Mouse (Mus musculus) C2C12 (cell line): ENCODE measurements at regions not wholly inside any gene's neighbourhood (a gene's known extent, or its start where the extent isn't known, plus 50 kb on each side); places are given as distances from the start of the nearest gene placed in this dataset.
A peak's percentile ranks its signal among the peaks of the same experiment; 100 is the strongest.

Experiments
- H3K27me3 ChIP-seq: one replicate; pipeline ENCODE4 v1.6.1; 2011; ENCODE audit not compliant: control insufficient read depth, insufficient read depth, insufficient read length
- H3K36me3 ChIP-seq: one replicate; pipeline ENCODE4 v1.6.1; 2011; ENCODE audit not compliant: control insufficient read depth, insufficient read depth
- H3K4me3 ChIP-seq: one replicate; pipeline ENCODE4 v1.5.1; 2011; ENCODE audit warnings: mild to moderate bottlenecking, control low read depth; ENCODE audit not compliant: poor library complexity, insufficient read depth, severe bottlenecking
- H3K79me2 ChIP-seq: one replicate; pipeline ENCODE4 v1.6.1; 2011; ENCODE audit not compliant: control insufficient read depth, insufficient read depth
- H3K79me3 ChIP-seq: one replicate; pipeline ENCODE4 v1.6.1; 2011; ENCODE audit warnings: low read depth, control low read depth
- H3ac ChIP-seq: one replicate; pipeline ENCODE3; 2011; ENCODE audit warnings: low read depth; ENCODE audit not compliant: control insufficient read depth, insufficient read length
- CEBPB ChIP-seq: IDR thresholded peaks from one replicate; pipeline ENCODE4 v1.6.1; 2011; ENCODE audit warnings: low read depth, mild to moderate bottlenecking, control low read depth, moderate library complexity
- CTCF ChIP-seq: IDR thresholded peaks from one replicate; pipeline ENCODE4 v1.5.1; 2011; ENCODE audit not compliant: control insufficient read depth, insufficient read depth, insufficient read length
- FOSL1 ChIP-seq: IDR thresholded peaks from one replicate; pipeline ENCODE4 v1.8.0; 2011; ENCODE audit warnings: mild to moderate bottlenecking, low read length; ENCODE audit not compliant: poor library complexity, insufficient read depth, severe bottlenecking
- MAX ChIP-seq: IDR thresholded peaks from one replicate; pipeline ENCODE4 v1.6.1; 2011; ENCODE audit warnings: mild to moderate bottlenecking, control low read depth
- MYOD1 ChIP-seq: IDR thresholded peaks from one replicate; pipeline ENCODE4 v1.6.1; 2011; ENCODE audit warnings: low read depth; ENCODE audit not compliant: control insufficient read depth, insufficient read length
- MYOG ChIP-seq: IDR thresholded peaks from one replicate; pipeline ENCODE4 v1.6.1; 2011; ENCODE audit not compliant: control insufficient read depth, insufficient read length; ENCODE audit errors: extremely low read depth
- USF1 ChIP-seq: IDR thresholded peaks from one replicate; pipeline ENCODE4 v1.6.1; 2011; ENCODE audit warnings: low read depth, mild to moderate bottlenecking, control low read depth, moderate library complexity

DNA sequence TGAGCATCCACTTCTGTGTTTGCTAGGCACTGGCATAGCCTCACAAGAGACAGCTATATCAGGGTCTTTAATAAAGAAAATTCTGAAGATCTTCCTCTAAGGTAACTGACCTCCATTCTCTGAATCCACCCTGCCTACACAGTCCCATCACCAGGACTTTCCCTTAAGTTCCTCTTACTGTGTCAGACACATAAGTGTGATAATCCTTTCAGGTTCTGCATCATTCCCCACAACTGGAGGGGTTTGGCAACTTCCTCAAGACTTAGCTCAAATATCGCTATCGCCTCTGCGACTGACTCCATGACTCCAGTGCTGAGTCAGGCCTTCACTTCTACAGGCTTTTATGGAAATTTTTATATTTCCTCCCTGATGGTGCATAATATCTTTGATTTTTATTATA lies 111.0 kb upstream of the 9330182O14Rik start:
- no peak for TF ChIP-seq MYOD1
- TF ChIP-seq CEBPB, result no peak
- no peak for TF ChIP-seq FOSL1
- TF ChIP-seq USF1, result no peak
- no peak for TF ChIP-seq MAX
- TF ChIP-seq MYOG, result no peak
- no peak for TF ChIP-seq CTCF
- H3K79me3 ChIP-seq, result no peaks in the 10 kb centered on the region
- H3K4me3 ChIP-seq, result no peak overlapping the region
- H3ac ChIP-seq, result no peak overlapping the region
- H3K79me2 ChIP-seq, result no peaks in the 10 kb centered on the region
- no peaks in the 10 kb centered on the region for H3K27me3 ChIP-seq
- H3K36me3 ChIP-seq, result no peaks in the 10 kb centered on the region

DNA sequence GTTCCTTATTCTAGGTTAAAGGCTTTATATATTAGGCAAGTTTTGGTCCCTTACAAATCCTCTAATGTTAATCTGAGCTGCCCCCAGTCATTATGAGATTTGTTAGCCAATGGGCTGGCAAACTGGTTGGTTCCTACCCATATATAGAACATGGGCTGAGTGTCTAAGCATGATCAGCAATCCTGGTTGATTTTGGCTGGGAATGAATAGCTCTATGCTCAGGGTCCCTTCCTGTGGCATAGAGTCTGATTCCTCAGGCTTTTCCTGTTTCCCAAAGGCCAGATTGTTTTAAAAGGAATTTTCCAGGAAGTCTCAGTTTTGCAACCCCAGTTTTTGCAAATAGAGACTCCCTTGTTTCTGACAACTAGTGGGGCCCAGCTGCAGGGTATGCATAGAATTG lies 102.1 kb upstream of the 9330182O14Rik start:
- Histone ChIP-seq H3K27me3 (peaks cover 4% of the 10 kb centered on the region), H3K79me3 (no peaks in the 10 kb centered on the region), H3K4me3 (no peak overlapping the region), H3ac (no peak overlapping the region), H3K36me3 (no peaks in the 10 kb centered on the region), H3K79me2 (no peaks in the 10 kb centered on the region)
- TF ChIP-seq MYOD1, result no peak
- TF ChIP-seq FOSL1, result no peak
- TF ChIP-seq MYOG, result no peak
- no peak for TF ChIP-seq USF1
- no peak for TF ChIP-seq MAX
- no peak for TF ChIP-seq CEBPB
- no peak for TF ChIP-seq CTCF

DNA sequence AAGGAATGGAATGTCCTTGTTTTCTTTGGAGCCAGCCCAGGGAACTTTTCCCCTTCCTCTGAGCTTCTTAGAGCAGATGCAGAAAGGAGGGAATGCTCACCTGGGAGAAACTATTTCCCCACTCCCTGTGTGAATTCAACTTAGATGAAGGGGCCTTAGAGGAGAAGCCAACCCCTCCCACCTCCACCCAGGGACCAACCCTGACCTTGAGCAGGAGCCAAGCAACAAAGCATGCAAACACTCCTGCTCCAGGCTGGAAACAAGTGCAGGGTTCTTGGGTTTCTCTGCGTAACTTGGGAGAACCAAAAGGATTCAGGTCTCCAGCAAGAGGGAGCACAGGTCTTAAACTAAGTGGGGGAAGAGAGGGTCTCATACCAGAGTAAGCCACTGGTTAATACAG lies 98.0 kb upstream of the 9330182O14Rik start:
- no peak for TF ChIP-seq MYOD1
- TF ChIP-seq CTCF, result no peak
- TF ChIP-seq MAX, result no peak
- TF ChIP-seq CEBPB, result no peak
- TF ChIP-seq FOSL1, result no peak
- TF ChIP-seq MYOG, result no peak
- TF ChIP-seq USF1, result no peak
- Histone ChIP-seq H3K4me3 (no peak overlapping the region), H3K79me2 (no peaks in the 10 kb centered on the region), H3K79me3 (no peaks in the 10 kb centered on the region), H3K36me3 (no peaks in the 10 kb centered on the region), H3ac (no peak overlapping the region), H3K27me3 (no peaks in the 10 kb centered on the region)

DNA sequence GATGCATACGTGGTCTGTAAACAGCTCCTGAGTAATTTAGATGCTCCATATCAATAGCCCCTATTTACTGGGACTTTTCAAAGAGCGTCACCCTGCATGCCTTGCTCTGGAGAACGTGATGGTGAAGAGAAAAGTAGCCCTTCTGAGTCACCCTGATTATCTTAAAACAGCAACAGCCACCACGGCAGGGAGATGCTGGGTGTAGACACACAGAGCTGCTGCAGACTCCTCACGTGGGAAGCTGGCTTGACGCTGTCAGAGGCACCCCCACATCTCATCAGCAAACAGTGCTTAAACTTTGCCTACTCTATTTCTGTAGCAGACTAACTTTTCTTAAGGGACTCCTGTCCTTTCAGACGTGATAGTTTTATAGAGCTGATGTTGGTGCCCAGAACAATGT lies 96.9 kb upstream of the 9330182O14Rik start:
- TF ChIP-seq CEBPB (no peak), MYOG (no peak), MYOD1 (no peak), CTCF (no peak), MAX (no peak), USF1 (no peak), FOSL1 (no peak)
- no peaks in the 10 kb centered on the region for H3K36me3 ChIP-seq
- no peaks in the 10 kb centered on the region for H3K79me3 ChIP-seq
- H3K4me3 ChIP-seq, result no peak overlapping the region
- no peak overlapping the region for H3ac ChIP-seq
- no peaks in the 10 kb centered on the region for H3K79me2 ChIP-seq
- H3K27me3 ChIP-seq, result no peaks in the 10 kb centered on the region

DNA sequence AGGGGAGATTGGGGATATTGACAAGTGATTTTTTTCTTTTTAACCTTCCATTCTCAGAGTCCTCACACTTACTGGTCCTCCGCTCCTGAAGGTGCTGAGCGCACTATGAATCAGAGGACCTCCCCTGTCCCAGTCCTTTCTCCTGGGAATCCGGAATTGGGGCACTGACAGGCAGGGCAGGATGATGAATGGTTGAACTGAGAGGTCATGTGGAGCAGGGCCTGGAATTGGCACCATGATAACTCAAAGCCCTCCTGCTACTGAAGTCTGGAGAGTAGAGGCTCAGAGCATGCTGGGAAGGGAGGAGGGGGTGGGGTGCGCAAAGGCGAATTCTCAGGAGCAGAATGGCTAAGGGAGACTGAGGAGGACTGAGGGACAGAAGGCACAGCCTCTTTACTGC lies 87.9 kb upstream of the 9330182O14Rik start:
- Histone ChIP-seq H3K36me3 (no peaks in the 10 kb centered on the region), H3K79me2 (no peaks in the 10 kb centered on the region), H3K27me3 (peaks cover 6% of the 10 kb centered on the region), H3K79me3 (no peaks in the 10 kb centered on the region), H3ac (no peak overlapping the region), H3K4me3 (no peak overlapping the region)
- TF ChIP-seq MYOD1 (no peak), MAX (no peak), CTCF (no peak), CEBPB (no peak), USF1 (no peak), FOSL1 (no peak), MYOG (no peak)

DNA sequence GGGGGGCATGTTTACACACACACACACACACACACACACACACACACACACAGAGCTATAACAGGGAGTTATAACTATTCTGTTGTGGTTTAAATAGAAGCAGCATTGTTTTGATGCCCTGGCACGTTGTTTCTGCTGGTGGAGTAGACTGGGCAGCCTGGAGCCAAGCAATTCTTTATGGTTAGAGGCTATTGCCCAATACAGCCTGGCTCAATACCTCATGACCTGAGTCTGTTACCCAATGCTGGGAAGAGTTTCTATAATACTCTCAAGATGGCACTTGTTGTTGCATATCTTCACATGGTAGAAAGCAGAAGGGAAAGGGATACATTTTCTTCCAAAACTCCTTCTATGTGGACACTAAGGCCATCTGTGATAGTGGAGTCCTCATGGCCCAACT lies 87.1 kb upstream of the 9330182O14Rik start:
- no peaks in the 10 kb centered on the region for H3K79me2 ChIP-seq
- H3K36me3 ChIP-seq, result no peaks in the 10 kb centered on the region
- no peak for TF ChIP-seq MYOG
- peak; percentile 24 for TF ChIP-seq CEBPB
- no peak overlapping the region for H3K4me3 ChIP-seq
- peaks cover 6% of the 10 kb centered on the region for H3K27me3 ChIP-seq
- no peaks in the 10 kb centered on the region for H3K79me3 ChIP-seq
- no peak overlapping the region for H3ac ChIP-seq
